Mouse (Mus musculus) intestine, embryonic 16.5 days (tissue): ENCODE data around the gene 4930467E23Rik. TPM values are rescaled to one million over a fixed set of nuclear protein-coding genes. Genes with fewer than 3 reads are reported as not detected.
A peak's percentile ranks its signal among the peaks of the same experiment; 100 is the strongest.
"Not testable (repeated sequence)": the region's sequence is repeated elsewhere in the genome, so short reads cannot be mapped to it uniquely, and the experiment has no call there.

Source experiments
- ATAC-seq: fragments of 200-750 bp; cut with Nextera tagmentation; 2 replicates; pipeline ENCODE4 v1.8.0; 2017; ENCODE audit warnings: moderate TSS enrichment, moderate library complexity
- H3K27ac ChIP-seq: fragments of 300-500 bp; sonication (generic); 2 replicates; pipeline ENCODE4 v1.5.1; 2014; ENCODE audit warnings: mild to moderate bottlenecking, low read length
- H3K27me3 ChIP-seq: fragments of 300-500 bp; sonication (generic); replicated peaks from 2 replicates; pipeline ENCODE4 v1.6.1; 2014; ENCODE audit warnings: low read length, control low read depth, mixed read lengths; ENCODE audit not compliant: control insufficient read depth, insufficient read depth
- H3K36me3 ChIP-seq: fragments of 300-500 bp; sonication (generic); 2 replicates; pipeline ENCODE4 v1.6.1; 2014; ENCODE audit warnings: low read length, control low read depth; ENCODE audit not compliant: control insufficient read depth, insufficient read depth
- H3K4me1 ChIP-seq: fragments of 300-500 bp; sonication (generic); 2 replicates; pipeline ENCODE4 v1.6.1; 2014; ENCODE audit warnings: low read length, control low read depth, mixed read lengths; ENCODE audit not compliant: control insufficient read depth, insufficient read depth
- H3K4me2 ChIP-seq: fragments of 300-500 bp; sonication (generic); 2 replicates; pipeline ENCODE4 v1.6.1; 2014; ENCODE audit warnings: low read depth, low read length, control low read depth
- H3K4me3 ChIP-seq: fragments of 300-500 bp; sonication (generic); 2 replicates; pipeline ENCODE4 v1.5.1; 2014; ENCODE audit warnings: mild to moderate bottlenecking, low read length
- H3K9ac ChIP-seq: fragments of 300-500 bp; sonication (generic); 2 replicates; pipeline ENCODE4 v1.6.1; 2014; ENCODE audit warnings: low read depth, low read length
- H3K9me3 ChIP-seq: fragments of 300-500 bp; sonication (generic); 2 replicates; pipeline ENCODE4 v1.6.1; 2016; ENCODE audit warnings: low read length, control low read depth; ENCODE audit not compliant: control insufficient read depth
- WGBS: fragments of 180-500 bp; shearing (Covaris S2); extraction: QIAGEN DNeasy Blood & Tissue Kit; methylation state at CpG from one replicate; pipeline ENCODE4 v1.1.7; 2014; 5-methylcytosine and 5-hydroxymethylcytosine counted together
- polyA plus RNA-seq: library from polyadenylated mRNA; unstranded; fragments of >200 nt; fragmentation: Nextera tagmentation; extraction: Ambion mirVana; gene quantifications from 2 replicates; pipeline ENCODE4 v1.2.1, GENCODE M21; 2015

The 4930467E23Rik gene
- polyA plus RNA-seq, 1 experiment from 2014 or later = 0.11 TPM

DNA sequence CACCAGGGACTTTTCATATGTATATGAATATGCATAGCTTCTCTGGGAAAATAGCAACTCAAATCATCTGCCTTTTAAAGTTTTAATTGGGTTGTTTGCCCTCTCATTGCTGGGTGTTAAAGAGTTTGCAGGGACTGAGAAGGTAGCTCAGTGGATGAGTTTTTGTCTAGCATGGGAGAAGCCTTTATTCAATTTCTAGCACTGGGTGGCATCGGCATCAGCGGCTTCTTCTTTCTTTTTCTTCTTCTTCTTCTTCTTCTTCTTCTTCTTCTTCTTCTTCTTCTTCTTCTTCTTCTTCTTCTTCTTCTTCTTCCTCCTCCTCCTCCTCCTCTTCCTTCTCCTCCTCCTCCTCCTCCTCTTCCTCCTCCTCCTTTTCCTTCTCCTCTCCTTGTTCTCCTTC lies 28.1 kb upstream of the 4930467E23Rik start:
- H3K36me3 ChIP-seq, H3K4me1 ChIP-seq, H3K9ac ChIP-seq, H3K4me2 ChIP-seq, H3K4me3 ChIP-seq, H3K27ac ChIP-seq, H3K9me3 ChIP-seq, H3K27me3 ChIP-seq, ATAC-seq: not testable (repeated sequence)
- 90% methylated on average over 2 of the region's 2 CpGs for WGBS

DNA sequence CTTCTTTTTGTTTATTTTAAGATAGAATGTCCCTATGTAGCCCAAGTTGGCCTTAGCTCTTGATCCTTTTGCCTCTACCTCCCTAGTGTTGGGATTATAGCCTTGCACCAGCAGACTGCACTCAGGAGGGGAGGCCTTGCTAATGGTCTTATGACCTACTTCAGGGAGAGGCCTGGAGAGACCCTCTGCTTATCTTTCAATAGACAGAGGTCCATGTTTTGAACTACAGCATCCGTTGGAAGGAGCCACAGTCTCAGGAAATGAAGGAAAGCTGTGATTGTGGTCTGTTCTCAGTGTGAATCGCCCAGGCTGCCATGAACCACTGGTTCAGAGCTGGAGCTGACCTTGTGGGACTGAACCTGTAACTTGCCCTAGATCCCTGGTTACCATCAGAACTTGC lies 27.1 kb upstream of the 4930467E23Rik start:
- not testable (repeated sequence) for H3K4me2 ChIP-seq, H3K36me3 ChIP-seq, H3K27ac ChIP-seq, H3K4me1 ChIP-seq, H3K9ac ChIP-seq, H3K27me3 ChIP-seq, H3K9me3 ChIP-seq, H3K4me3 ChIP-seq, ATAC-seq
- 81% methylated on average over 1 of the region's 2 CpGs for WGBS

DNA sequence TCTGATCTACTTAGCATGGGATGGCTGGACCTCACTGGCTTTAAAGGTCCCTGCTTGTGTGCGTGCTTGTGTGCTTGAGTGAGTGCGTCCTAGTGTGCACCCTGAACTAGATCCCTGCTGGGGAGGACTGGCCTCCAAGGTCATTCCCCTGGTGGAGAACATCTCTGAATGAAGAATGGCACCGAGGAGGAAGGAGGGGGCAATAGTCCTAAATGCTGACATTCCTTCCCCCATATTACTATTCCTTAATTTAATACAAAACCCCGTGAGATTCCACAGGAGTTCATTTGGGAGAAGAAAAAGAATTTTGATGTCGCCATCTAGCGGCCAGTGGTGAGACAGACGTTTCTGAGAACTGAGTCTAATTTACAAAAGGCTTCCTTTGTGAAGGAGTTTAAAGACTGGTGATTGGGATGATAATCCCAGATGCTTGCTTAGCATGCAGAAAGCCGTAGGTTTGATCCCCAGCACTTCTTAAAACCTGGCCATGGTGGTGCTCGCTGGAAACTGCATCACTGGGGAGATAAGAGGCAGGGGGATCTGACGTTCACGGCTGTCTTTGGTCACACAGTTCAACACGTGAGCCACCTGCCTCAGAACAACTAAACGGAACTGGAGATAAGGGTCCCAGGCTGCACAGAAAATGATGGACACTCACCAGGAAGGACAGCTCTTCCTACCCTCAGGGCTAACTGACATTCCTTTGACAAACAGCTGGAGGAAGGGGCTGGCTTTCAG lies 26.2 kb upstream of the 4930467E23Rik start:
- 40% methylated on average over 13 of the region's 13 CpGs for WGBS

DNA sequence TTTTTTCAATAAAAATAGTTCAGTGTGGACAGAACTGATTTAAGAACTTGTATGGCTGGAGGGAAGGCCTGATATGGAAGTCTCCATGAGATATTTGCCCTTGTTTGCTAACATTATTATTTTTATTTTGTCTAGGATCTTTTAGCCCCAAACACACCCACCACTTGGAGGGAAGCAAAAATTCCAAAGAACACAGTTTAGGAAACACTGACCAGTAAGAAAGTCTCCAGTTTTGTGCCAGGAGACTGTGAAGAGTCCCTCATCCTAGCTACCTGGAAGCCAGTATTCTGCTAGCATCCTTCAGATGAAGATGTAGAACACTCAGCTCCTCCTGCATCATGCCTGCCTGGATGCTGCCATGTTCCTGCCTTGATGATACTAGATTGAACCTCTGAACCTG lies 25.5 kb upstream of the 4930467E23Rik start:
- not testable (repeated sequence) for H3K4me2 ChIP-seq, H3K36me3 ChIP-seq, H3K9me3 ChIP-seq, H3K4me3 ChIP-seq, H3K4me1 ChIP-seq, ATAC-seq, H3K27me3 ChIP-seq, H3K9ac ChIP-seq, H3K27ac ChIP-seq

More for the DNA sequence above, 26.2 kb upstream of the 4930467E23Rik start:
- H3K9ac ChIP-seq, H3K4me3 ChIP-seq, H3K9me3 ChIP-seq, H3K36me3 ChIP-seq, H3K4me1 ChIP-seq, H3K27ac ChIP-seq, H3K27me3 ChIP-seq, H3K4me2 ChIP-seq: not testable (repeated sequence)
- peak; percentile 93 for ATAC-seq

DNA sequence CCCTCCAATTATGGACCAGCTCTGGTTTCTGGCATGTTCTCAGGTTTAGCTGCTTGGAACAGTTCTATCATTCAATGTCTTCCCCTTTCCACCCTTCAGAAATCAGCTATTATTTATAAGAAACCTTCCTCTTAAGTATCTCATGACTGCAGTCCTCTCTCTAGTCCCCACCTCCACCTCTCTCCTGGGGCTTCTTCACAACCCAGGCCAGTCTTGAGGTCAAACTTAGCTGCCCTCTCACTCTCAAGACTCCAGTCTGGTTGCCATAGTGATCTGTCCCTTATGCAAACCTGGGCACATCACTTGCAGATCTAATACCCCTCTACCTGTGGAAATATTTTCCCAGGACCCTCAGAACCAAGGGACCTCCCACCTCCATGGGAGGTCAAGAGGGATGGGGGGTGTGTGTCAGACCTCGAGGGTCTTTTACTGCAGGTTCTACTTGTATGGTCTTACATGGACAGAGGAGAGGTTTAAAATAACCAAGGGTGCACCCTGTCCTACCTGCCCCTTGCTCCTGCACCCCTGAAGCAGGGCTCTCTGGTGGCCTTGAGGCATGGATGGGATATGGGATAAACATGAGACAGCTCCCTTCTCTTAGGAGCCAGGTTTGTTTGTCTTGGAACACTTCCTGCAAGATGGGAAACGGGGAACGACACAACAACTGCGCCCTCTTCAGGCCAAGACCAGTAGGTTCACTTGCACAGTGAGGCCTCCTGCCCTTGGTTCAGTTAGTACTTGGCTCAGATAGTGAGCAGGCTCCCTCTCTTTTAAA lies 24.7 kb upstream of the 4930467E23Rik start:
- not testable (repeated sequence) for H3K27ac ChIP-seq, H3K27me3 ChIP-seq, H3K9me3 ChIP-seq, H3K4me2 ChIP-seq, ATAC-seq, H3K4me1 ChIP-seq, H3K9ac ChIP-seq, H3K36me3 ChIP-seq, H3K4me3 ChIP-seq
- WGBS = 29% methylated on average over 1 of the region's 4 CpGs

DNA sequence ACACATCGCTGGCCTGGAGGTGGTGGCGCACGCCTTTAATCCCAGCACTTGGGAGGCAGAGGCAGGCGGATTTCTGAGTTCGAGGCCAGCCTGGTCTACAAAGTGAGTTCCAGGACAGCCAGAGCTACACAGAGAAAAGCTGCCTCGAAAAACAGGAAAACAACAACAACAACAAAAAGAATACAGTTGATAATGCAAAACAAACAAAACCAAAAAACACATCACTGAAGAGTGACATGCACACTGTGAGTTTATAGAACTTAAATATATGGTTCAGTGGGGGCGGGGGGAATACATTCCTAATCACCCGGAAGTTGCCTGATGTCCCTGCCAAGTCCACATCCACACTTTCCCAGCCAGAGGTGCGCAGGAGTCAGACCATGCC lies 24.2 kb upstream of the 4930467E23Rik start:
- not testable (repeated sequence) for ATAC-seq, H3K4me1 ChIP-seq, H3K27ac ChIP-seq, H3K9me3 ChIP-seq, H3K4me3 ChIP-seq, H3K27me3 ChIP-seq, H3K9ac ChIP-seq, H3K4me2 ChIP-seq, H3K36me3 ChIP-seq
- WGBS = 78% methylated on average over 9 of the region's 9 CpGs

DNA sequence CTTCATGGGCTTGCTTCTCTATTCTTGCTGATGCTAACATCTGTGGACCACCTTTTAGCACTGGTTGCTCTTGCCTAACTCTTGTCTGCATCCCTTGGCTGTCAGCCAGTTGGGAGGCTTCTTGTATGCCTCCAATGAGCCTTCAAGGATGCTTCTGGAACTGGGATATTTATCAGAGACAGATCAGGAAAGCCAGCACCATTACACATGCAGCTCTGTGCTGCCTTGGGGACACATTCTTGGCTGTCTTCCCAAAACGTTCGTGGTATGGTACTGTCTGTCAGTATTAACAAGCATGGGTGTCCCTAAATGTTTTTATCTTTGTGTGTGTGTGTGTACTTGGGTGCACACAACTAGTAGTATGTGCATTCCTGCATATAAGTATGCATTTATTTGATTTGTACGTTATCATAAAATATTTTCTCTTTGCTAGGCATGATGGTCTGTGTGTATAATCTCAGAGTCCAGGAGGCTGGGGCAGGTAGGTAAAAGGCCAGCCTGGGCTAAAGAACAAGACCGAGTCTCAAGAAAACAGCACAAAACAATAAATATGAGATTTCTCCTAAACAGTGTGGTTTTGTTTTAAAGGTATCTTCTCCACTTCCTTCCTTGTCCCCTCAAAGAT lies 23.2 kb upstream of the 4930467E23Rik start:
- H3K4me2 ChIP-seq, H3K4me3 ChIP-seq, H3K27me3 ChIP-seq, H3K4me1 ChIP-seq, ATAC-seq, H3K9ac ChIP-seq, H3K27ac ChIP-seq, H3K36me3 ChIP-seq, H3K9me3 ChIP-seq: not testable (repeated sequence)
- WGBS = 66% methylated on average over 4 of the region's 4 CpGs

DNA sequence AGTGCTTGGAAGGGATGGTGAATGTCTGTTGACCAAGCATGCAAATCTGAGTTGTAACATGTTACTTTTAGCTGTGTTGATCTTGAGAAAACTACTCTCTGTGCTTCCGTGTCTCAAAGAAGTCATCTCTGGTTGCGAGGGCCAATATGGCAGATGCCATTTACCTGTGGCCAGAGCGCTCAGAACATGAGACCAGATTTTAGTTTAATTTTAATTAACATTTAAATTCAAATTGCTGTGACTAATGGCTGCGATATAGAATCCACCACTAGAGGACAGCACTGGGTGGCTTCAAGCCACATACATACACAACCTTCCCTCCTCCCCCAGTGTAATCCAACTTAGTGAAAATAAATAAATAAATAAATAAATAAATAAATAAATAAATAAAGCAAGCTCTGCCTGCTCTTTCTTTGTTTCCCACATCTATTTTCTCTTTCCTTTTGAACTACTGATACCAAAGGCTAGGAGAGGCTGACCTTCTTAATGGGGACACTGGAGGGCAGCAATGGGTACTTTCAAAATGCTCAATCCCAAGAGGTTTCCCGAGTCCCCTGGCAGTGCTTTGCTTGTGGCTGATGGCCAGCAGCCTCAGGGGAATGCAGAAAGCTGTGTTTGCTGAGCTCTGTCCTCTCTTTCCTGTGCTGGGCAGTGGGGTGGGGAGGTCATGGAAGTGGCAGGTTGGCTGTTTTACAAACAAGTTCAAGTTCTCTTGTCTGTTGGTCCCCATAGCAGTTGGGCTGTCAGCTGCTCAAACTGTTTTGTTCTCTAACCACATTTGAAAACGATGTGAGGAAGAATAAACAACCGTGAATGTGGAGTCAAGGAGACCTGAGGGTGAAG lies 22.2 kb upstream of the 4930467E23Rik start:
- H3K9ac ChIP-seq, H3K27me3 ChIP-seq, H3K9me3 ChIP-seq, H3K4me3 ChIP-seq, H3K4me1 ChIP-seq, H3K4me2 ChIP-seq, H3K36me3 ChIP-seq: not testable (repeated sequence)
- H3K27ac ChIP-seq = peak overlapping the region; percentile 2; the same call in 1 of the 2 replicates
- peak; percentile 40; the same call in 1 of the 2 replicates for ATAC-seq
- 68% methylated on average over 7 of the region's 7 CpGs for WGBS
